Comparison of ENCODE assay signal across 9 mouse cellular contexts in genomic region chr15:11994006-11994405, GRCm38 (mm10). TPM values are rescaled to one million over a fixed set of nuclear protein-coding genes. Genes with fewer than 3 reads are reported as not detected.
A peak's percentile ranks its signal among the peaks of the same experiment; 100 is the strongest.
DNase-seq lines count a peak whose midpoint lies in the region; ATAC-seq and TF ChIP-seq lines count a peak whose summit lies in the region.
"Had no signal": no experiment of that assay in that cellular context is flagged by ENCODE, and none has a peak within 500 bp of the region (broad histone marks: within the 10 kb centered on the region; RNA-seq: fewer than 3 reads in every experiment).

No protein-coding gene starts in this region.

- H3K4me3 ChIP-seq in heart, embryonic 10.5 days, result peak overlapping the region; percentile 96
- H3K4me3 ChIP-seq in CH12.LX (replicated peaks in 1 of 3; ENCODE audit: low read depth in 2 of 3, low read length in 2 of 3, poor library complexity in 1 of 3), result peak overlapping the region; percentile 76 to 95 (median 89)
- H3K4me3 ChIP-seq in forebrain, embryonic 15.5 days, result 0 out of 2 replicates have a peak overlapping the region, but pooled peaks have one; percentile 80
- H3K4me3 ChIP-seq in liver, embryonic 15.5 days (replicated peaks), result peak overlapping the region; percentile 96; the same call in 1 of the 2 replicates

- TF ChIP-seq RAD21 in CH12.LX (IDR thresholded peaks at IDR 0.05; ENCODE audit: low read depth, low read length), result no peak

- 80% methylated on average over 2 of the region's 2 CpGs for WGBS in heart, embryonic 10.5 days
- 72% methylated on average over 2 of the region's 2 CpGs for WGBS in forebrain, embryonic 15.5 days
- WGBS in liver, embryonic 15.5 days (ENCODE audit: insufficient replicate concordance), result 82% methylated on average over 2 of the region's 2 CpGs

- no peak for ATAC-seq in forebrain, embryonic 15.5 days (replicated peaks)
- ATAC-seq in liver, embryonic 15.5 days (ENCODE audit: insufficient read depth), result no peak

- dilution Hi-C loops in CH12.LX (cut with MboI; ENCODE audit: extremely low pct_ligation_motif_present, extremely low pct_unique_long_range_greater_than_20kb, low sequenced_read_pairs), result no loop called here

- H3K36me3 ChIP-seq in heart, embryonic 10.5 days, result peaks cover 46% of the 10 kb centered on the region
- peaks cover 24 to 48% of the 10 kb centered on the region in 2 experiments for H3K36me3 ChIP-seq in CH12.LX (replicated peaks in 1 of 2; ENCODE audit: control insufficient read depth in 1 of 2, insufficient read depth in 1 of 2, low read length in 1 of 2)
- H3K36me3 ChIP-seq in forebrain, embryonic 15.5 days, result peaks cover 37% of the 10 kb centered on the region
- H3K36me3 ChIP-seq in liver, embryonic 15.5 days (replicated peaks), result peaks cover 41% of the 10 kb centered on the region

- no peak overlapping the region for H3K27ac ChIP-seq in heart, embryonic 10.5 days
- H3K27ac ChIP-seq in CH12.LX (ENCODE audit: insufficient read depth, low read depth), result no peak overlapping the region
- no peak overlapping the region for H3K27ac ChIP-seq in forebrain, embryonic 15.5 days (replicated peaks)
- H3K27ac ChIP-seq in liver, embryonic 15.5 days (replicated peaks), result no peak overlapping the region

- TF ChIP-seq EP300 in CH12.LX (IDR thresholded peaks at IDR 0.05; ENCODE audit: low read length), result no peak

- TF ChIP-seq POLR2A in CH12.LX (IDR thresholded peaks at IDR 0.05; ENCODE audit: low read depth, low read length), result no peak

- peaks cover 7% of the 10 kb centered on the region; the same call in 1 of the 2 replicates for H3K4me1 ChIP-seq in heart, embryonic 10.5 days
- peaks cover 4 to 51% of the 10 kb centered on the region in 2 experiments; a peak in 2 of 4 replicates for H3K4me1 ChIP-seq in CH12.LX (ENCODE audit: control insufficient read depth in 1 of 2, insufficient read depth in 2 of 2)
- H3K4me1 ChIP-seq in forebrain, embryonic 15.5 days, result peaks cover 29% of the 10 kb centered on the region
- peaks cover 27% of the 10 kb centered on the region for H3K4me1 ChIP-seq in liver, embryonic 15.5 days (replicated peaks)

- peak overlapping the region; percentile 98 for H3K4me2 ChIP-seq in CH12.LX (ENCODE audit: insufficient read depth, low read depth, poor library complexity, severe bottlenecking)
- peak overlapping the region; percentile 70 for H3K4me2 ChIP-seq in forebrain, embryonic 15.5 days (replicated peaks)
- peak overlapping the region; percentile 93 for H3K4me2 ChIP-seq in liver, embryonic 15.5 days

- no peak for DNase-seq in heart, embryonic 10.5 days (ENCODE audit: low spot score)
- no peak for DNase-seq in heart, adult 8-10 months (ENCODE audit: low spot score)
- DNase-seq in CH12.LX (ENCODE audit: extremely low read depth), result no peak
- DNase-seq in cerebellum, postnatal 25 days, result no peak
- DNase-seq in ovary, postnatal 10 days (ENCODE audit: low spot score), result no peak
- DNase-seq in cerebellum, postnatal 36 days, result no peak
- DNase-seq: kidney, adult 18-20 months had no signal

- peak overlapping the region; percentile 97 for H3K9ac ChIP-seq in CH12.LX (ENCODE audit: insufficient read depth, low read depth)
- no peak overlapping the region for H3K9ac ChIP-seq in forebrain, embryonic 15.5 days (replicated peaks)
- H3K9ac ChIP-seq in liver, embryonic 15.5 days, result no peak overlapping the region

- peaks cover 60% of the 10 kb centered on the region for H3K79me2 ChIP-seq in CH12.LX (replicated peaks; ENCODE audit: control insufficient read depth, extremely low read depth, insufficient read depth, poor library complexity, severe bottlenecking)

- no peaks in the 10 kb centered on the region for H3K9me3 ChIP-seq in heart, embryonic 10.5 days
- H3K9me3 ChIP-seq in CH12.LX (replicated peaks; ENCODE audit: low read length), result peaks cover 8% of the 10 kb centered on the region
- H3K9me3 ChIP-seq in forebrain, embryonic 15.5 days, result no peaks in the 10 kb centered on the region
- H3K9me3 ChIP-seq in liver, embryonic 15.5 days (replicated peaks), result no peaks in the 10 kb centered on the region

- H3K27me3 ChIP-seq in heart, embryonic 10.5 days (ENCODE audit: insufficient read depth, poor library complexity, severe bottlenecking), result no peaks in the 10 kb centered on the region
- no peaks in the 10 kb centered on the region for H3K27me3 ChIP-seq in CH12.LX (replicated peaks)
- no peaks in the 10 kb centered on the region for H3K27me3 ChIP-seq in forebrain, embryonic 15.5 days
- no peaks in the 10 kb centered on the region for H3K27me3 ChIP-seq in liver, embryonic 15.5 days

- in situ Hi-C loops in CH12.LX (cut with MboI; ENCODE audit: low pct_ligation_motif_present, low pct_unique_long_range_greater_than_20kb, low sequenced_read_pairs), result no loop called here

- no peak for TF ChIP-seq CTCF in CH12.LX (conservative IDR thresholded peaks at IDR 0.05 in 1 of 2, IDR thresholded peaks at IDR 0.05 in 1 of 2; ENCODE audit: low read depth in 2 of 2, low read length in 2 of 2)

TF ChIP-seq in CH12.LX, 34 proteins besides CTCF, POLR2A, EP300 and RAD21:
- no peak for TF ChIP-seq NELFE (IDR thresholded peaks at IDR 0.05; ENCODE audit: low read depth, low read length)
- TF ChIP-seq RCOR1 (conservative IDR thresholded peaks at IDR 0.05; ENCODE audit: low read depth, low read length), result no peak
- no peak for TF ChIP-seq PAX5 (IDR thresholded peaks at IDR 0.05; ENCODE audit: low read length)
- TF ChIP-seq MXI1 (IDR thresholded peaks at IDR 0.05; ENCODE audit: low read depth, low read length), result no peak
- no peak for TF ChIP-seq POLR2AphosphoS2 (IDR thresholded peaks at IDR 0.05; ENCODE audit: low read depth, low read length)
- TF ChIP-seq ZC3H11A (IDR thresholded peaks at IDR 0.05; ENCODE audit: low read depth, low read length), result no peak
- no peak for TF ChIP-seq SIN3A (IDR thresholded peaks at IDR 0.05; ENCODE audit: low read length)
- no peak for TF ChIP-seq IRF4 (IDR thresholded peaks at IDR 0.05; ENCODE audit: low read depth, low read length)
- no peak for TF ChIP-seq MEF2A (IDR thresholded peaks at IDR 0.05; ENCODE audit: borderline replicate concordance, low read depth, low read length)
- TF ChIP-seq JUND (conservative IDR thresholded peaks at IDR 0.05; ENCODE audit: low read depth, low read length), result no peak
- no peak for TF ChIP-seq UBTF (IDR thresholded peaks at IDR 0.05; ENCODE audit: low read depth, low read length)
- no peak for TF ChIP-seq MAZ (IDR thresholded peaks at IDR 0.05; ENCODE audit: low read depth, low read length)

RNA-seq across cellular contexts. Expression of gene Sub1, which starts 2.8 kb away (rescaled TPM):
- 627 and 739 TPM in 2 replicates for polyA plus RNA-seq in heart, embryonic 10.5 days (2016; fragmentation: Nextera tagmentation; extraction: Ambion mirVana)
- total RNA-seq in heart, adult 8-10 months (2022), result 10 to 100 TPM; 68.9 to 91.2 (median 83.6) TPM
- 553 and 781 TPM in 2 replicates for total RNA-seq in CH12.LX (2012; rRNA removed)
- 2,677 and 3,148 TPM in 2 replicates for total RNA-seq in CH12.LX (2014; rRNA removed)
- polyA plus RNA-seq in CH12.LX (2012; ENCODE audit: insufficient read length, low read depth), result 1,927 and 2,021 TPM in 2 replicates
- polyA plus RNA-seq in forebrain, embryonic 15.5 days (2015; fragmentation: Nextera tagmentation; extraction: Ambion mirVana), result 465 and 483 TPM in 2 replicates
- polyA plus RNA-seq in liver, embryonic 15.5 days (2015; fragmentation: Nextera tagmentation; extraction: Ambion mirVana), result 193 and 243 TPM in 2 replicates
